Mouse (Mus musculus) embryonic facial prominence, embryonic 11.5 days (tissue): ENCODE data around the gene Il6st. TPM values are rescaled to one million over a fixed set of nuclear protein-coding genes. Genes with fewer than 3 reads are reported as not detected.
A peak's percentile ranks its signal among the peaks of the same experiment; 100 is the strongest.

Experiments
- ATAC-seq: fragments of 200-750 bp; cut with Nextera tagmentation; replicated peaks from 2 replicates; pipeline ENCODE4 v1.8.0; 2017; ENCODE audit warnings: low read depth; ENCODE audit not compliant: insufficient number of reproducible peaks, low FRiP score, low TSS enrichment
- DNase-seq: peaks from one replicate; pipeline ENCODE4 v3.0.0-alpha.2; 2015; ENCODE audit warnings: low spot score
- H3K27ac ChIP-seq: fragments of 300-500 bp; sonication (generic); replicated peaks from 2 replicates; pipeline ENCODE4 v1.5.1; 2014; ENCODE audit warnings: mild to moderate bottlenecking, low read depth, low read length, control low read depth
- H3K27me3 ChIP-seq: fragments of 300-500 bp; sonication (generic); 2 replicates; pipeline ENCODE4 v1.6.1; 2014; ENCODE audit warnings: mild to moderate bottlenecking, low read length, moderate library complexity, mixed read lengths; ENCODE audit not compliant: control insufficient read depth, insufficient read depth
- H3K36me3 ChIP-seq: fragments of 300-500 bp; sonication (generic); replicated peaks from 2 replicates; pipeline ENCODE4 v1.6.1; 2014; ENCODE audit warnings: low read depth, mild to moderate bottlenecking, low read length, moderate library complexity, mixed read lengths; ENCODE audit not compliant: control insufficient read depth, insufficient read depth
- H3K4me1 ChIP-seq: fragments of 300-500 bp; sonication (generic); 2 replicates; pipeline ENCODE4 v1.6.1; 2014; ENCODE audit warnings: low read length, mixed read lengths; ENCODE audit not compliant: control insufficient read depth, insufficient read depth
- H3K4me2 ChIP-seq: fragments of 300-500 bp; sonication (generic); 2 replicates; pipeline ENCODE4 v1.6.1; 2014; ENCODE audit warnings: low read depth, mild to moderate bottlenecking, control low read depth, low read length, moderate library complexity
- H3K4me3 ChIP-seq: fragments of 300-500 bp; sonication (generic); 2 replicates; pipeline ENCODE4 v1.5.1; 2014; ENCODE audit warnings: low read depth, low read length, control low read depth
- H3K9ac ChIP-seq: fragments of 300-500 bp; sonication (generic); replicated peaks from 2 replicates; pipeline ENCODE4 v1.6.1; 2014; ENCODE audit warnings: mild to moderate bottlenecking, control low read depth, low read length
- H3K9me3 ChIP-seq: fragments of 300-500 bp; sonication (generic); replicated peaks from 2 replicates; pipeline ENCODE4 v1.6.1; 2016; ENCODE audit warnings: mild to moderate bottlenecking, low read length, inconsistent platforms, mixed read lengths; ENCODE audit not compliant: control insufficient read depth
- WGBS: fragments of 180-500 bp; shearing (Covaris S2); extraction: QIAGEN DNeasy Blood & Tissue Kit; methylation state at CpG from one replicate; pipeline ENCODE4 v1.1.7; 2014; 5-methylcytosine and 5-hydroxymethylcytosine counted together
- polyA plus RNA-seq: library from polyadenylated mRNA; unstranded; fragments of >200 nt; fragmentation: Nextera tagmentation; extraction: Ambion mirVana; gene quantifications from 2 replicates; pipeline ENCODE4 v1.2.1, GENCODE M21; 2014

The Il6st gene
- polyA plus RNA-seq: 25.8 and 33.0 TPM in 2 replicates

GRCm38 (mm10) chr13:112463868-112464625 is at the start of gene Il6st:
Gene Il6st, plus strand, starts transcription at chr13:112464070.
- Histone ChIP-seq H3K9me3 (no peaks in the 10 kb centered on the region), H3K4me2 (peak within 1 kb of the TSS; percentile 69), H3K4me1 (no peaks in the 10 kb centered on the region), H3K27ac (no peak within 1 kb of the TSS; the same call in 1 of the 2 replicates), H3K9ac (peak within 1 kb of the TSS; percentile 93), H3K27me3 (no peaks in the 10 kb centered on the region), H3K36me3 (no peaks in the 10 kb centered on the region), H3K4me3 (peak within 1 kb of the TSS; percentile 78)
- DNase-seq (peak; percentile 96), ATAC-seq (peak; percentile 99)
- WGBS: under 1% methylated on average over 78 of the region's 85 CpGs

GRCm38 (mm10) chr13:112415896-112416295 is 48.0 kb upstream of the Il6st start:
- H3K27me3 ChIP-seq: no peaks in the 10 kb centered on the region
- no peaks in the 10 kb centered on the region for H3K9me3 ChIP-seq
- no peak overlapping the region for H3K4me2 ChIP-seq
- peak overlapping the region; percentile 57 for H3K27ac ChIP-seq
- no peak overlapping the region for H3K9ac ChIP-seq
- 75% methylated on average over 6 of the region's 6 CpGs for WGBS
- no peak overlapping the region for H3K4me3 ChIP-seq
- H3K36me3 ChIP-seq: no peaks in the 10 kb centered on the region
- H3K4me1 ChIP-seq: no peaks in the 10 kb centered on the region
- DNase-seq (no peak), ATAC-seq (no peak; the same call in 1 of the 2 replicates)

DNA sequence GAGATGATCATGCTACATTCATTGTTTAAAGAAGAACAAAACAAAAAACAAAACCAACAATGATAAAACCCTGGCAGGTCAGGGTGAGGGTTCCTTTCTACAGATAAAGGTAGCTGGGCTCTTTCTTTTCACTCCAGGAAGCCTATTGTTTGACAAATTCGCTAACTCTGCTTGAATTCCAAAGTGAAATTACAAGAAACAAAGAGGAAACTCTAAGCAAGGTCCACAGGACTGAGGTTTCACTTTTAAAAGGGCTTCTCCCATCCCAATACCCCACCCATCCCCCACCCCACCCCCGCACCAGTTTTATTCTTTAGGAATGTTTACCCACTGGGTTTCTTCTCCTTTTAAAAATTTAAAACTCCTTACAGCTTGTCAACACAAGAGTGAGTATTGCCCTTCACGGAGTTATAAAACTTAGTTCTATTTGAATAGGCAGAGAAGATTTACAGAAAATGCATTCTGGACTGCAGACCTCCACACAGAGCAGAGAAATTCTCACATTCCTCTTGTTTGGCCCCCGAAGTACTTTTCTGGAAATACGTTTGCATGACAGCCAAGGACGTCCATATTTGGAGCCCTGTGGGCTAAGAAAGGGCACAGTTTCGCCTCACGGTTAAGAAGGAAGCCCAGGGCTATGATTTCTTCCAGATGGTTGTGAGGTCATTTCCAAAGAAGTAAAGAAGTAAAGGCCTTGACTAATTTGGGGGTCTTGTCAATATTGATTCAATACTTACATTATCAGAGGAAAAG is 47.3 kb upstream of the Il6st start:
- WGBS: 9% methylated on average over 8 of the region's 8 CpGs
- Histone ChIP-seq H3K9ac (no peak overlapping the region; the same call in 1 of the 2 replicates), H3K4me3 (no peak overlapping the region), H3K4me1 (no peaks in the 10 kb centered on the region), H3K27me3 (no peaks in the 10 kb centered on the region), H3K27ac (peak overlapping the region; percentile 57), H3K36me3 (no peaks in the 10 kb centered on the region), H3K9me3 (no peaks in the 10 kb centered on the region), H3K4me2 (no peak overlapping the region)
- peak; percentile 82 for DNase-seq
- ATAC-seq: peak; percentile 53; the same call in 1 of the 2 replicates

GRCm38 (mm10) chr13:112417163-112417523 is 46.7 kb upstream of the Il6st start:
- H3K4me3 ChIP-seq: no peak overlapping the region
- WGBS: 17% methylated on average over 4 of the region's 4 CpGs
- H3K4me1 ChIP-seq: no peaks in the 10 kb centered on the region
- H3K4me2 ChIP-seq: no peak overlapping the region
- no peaks in the 10 kb centered on the region for H3K9me3 ChIP-seq
- no peaks in the 10 kb centered on the region for H3K27me3 ChIP-seq
- DNase-seq: peak; percentile 73
- H3K36me3 ChIP-seq: no peaks in the 10 kb centered on the region
- ATAC-seq: peak; percentile 61; the same call in 1 of the 2 replicates
- H3K27ac ChIP-seq: peak overlapping the region; percentile 57
- H3K9ac ChIP-seq: no peak overlapping the region

- Histone ChIP-seq H3K4me2 (no peak overlapping the region), H3K9me3 (no peaks in the 10 kb centered on the region), H3K4me3 (no peak overlapping the region), H3K36me3 (no peaks in the 10 kb centered on the region), H3K27ac (no peak overlapping the region), H3K4me1 (no peaks in the 10 kb centered on the region), H3K9ac (no peak overlapping the region), H3K27me3 (no peaks in the 10 kb centered on the region)
- ATAC-seq (no peak), DNase-seq (no peak)
- WGBS: 68% methylated on average over 2 of the region's 2 CpGs
These were observed 45.9 kb upstream of the Il6st start for GRCm38 (mm10) chr13:112417861-112418423.

DNA sequence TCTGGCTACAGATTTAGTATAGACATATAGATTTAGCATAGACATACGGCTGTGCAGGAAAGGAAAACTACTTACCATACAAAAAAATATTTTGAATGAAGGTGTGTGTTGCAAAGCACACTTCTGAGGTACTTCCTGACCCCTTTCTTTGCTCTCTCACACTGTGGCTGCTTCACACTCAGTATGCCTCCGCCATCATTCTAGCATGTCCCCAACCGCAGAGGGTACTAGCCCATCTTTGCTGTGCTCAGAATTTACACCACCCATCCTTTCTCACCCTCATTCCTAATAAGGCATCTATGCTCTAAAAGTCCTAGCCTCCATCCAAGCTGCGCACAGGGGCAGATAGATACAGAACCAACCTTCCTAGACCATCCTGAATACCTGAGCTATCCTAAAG is 45.3 kb upstream of the Il6st start:
- no peaks in the 10 kb centered on the region for H3K36me3 ChIP-seq
- no peak overlapping the region for H3K27ac ChIP-seq
- no peaks in the 10 kb centered on the region for H3K4me1 ChIP-seq
- H3K27me3 ChIP-seq: no peaks in the 10 kb centered on the region
- H3K9me3 ChIP-seq: no peaks in the 10 kb centered on the region
- no peak overlapping the region for H3K9ac ChIP-seq
- DNase-seq: no peak
- no peak overlapping the region for H3K4me2 ChIP-seq
- no peak overlapping the region for H3K4me3 ChIP-seq
- WGBS: 87% methylated on average over 4 of the region's 4 CpGs
- ATAC-seq: no peak

DNA sequence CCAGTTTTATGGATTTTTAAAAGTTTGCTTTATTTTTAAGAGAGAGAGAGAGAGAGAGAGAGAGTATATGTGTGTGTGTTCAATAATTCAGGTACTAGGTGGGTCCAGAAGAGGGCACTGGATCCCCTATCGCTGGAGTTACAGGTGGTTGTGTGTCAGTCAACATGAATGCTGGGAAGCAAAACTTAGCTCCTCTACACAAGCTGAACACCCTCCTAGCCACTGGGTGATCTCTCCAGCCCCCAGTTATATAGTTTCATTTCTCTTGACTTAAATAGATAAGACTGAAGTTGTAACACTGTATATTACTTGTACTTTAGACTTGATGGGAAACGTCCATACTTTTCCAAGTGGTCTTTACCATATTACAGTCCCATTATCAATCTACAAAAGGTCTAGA is 39.7 kb upstream of the Il6st start:
- Histone ChIP-seq H3K4me1 (no peaks in the 10 kb centered on the region), H3K36me3 (no peaks in the 10 kb centered on the region), H3K9ac (no peak overlapping the region), H3K27me3 (no peaks in the 10 kb centered on the region), H3K4me3 (no peak overlapping the region), H3K4me2 (no peak overlapping the region), H3K9me3 (no peaks in the 10 kb centered on the region), H3K27ac (no peak overlapping the region)
- ATAC-seq: no peak
- 85% methylated on average over 2 of the region's 2 CpGs for WGBS
- no peak for DNase-seq

- WGBS: 85% methylated on average over 7 of the region's 7 CpGs
These were observed 39.2 kb upstream of the Il6st start for GRCm38 (mm10) chr13:112424635-112425034.

More at GRCm38 (mm10) chr13:112424635-112425034, 39.2 kb upstream of the Il6st start:
- Histone ChIP-seq H3K27me3 (no peaks in the 10 kb centered on the region), H3K27ac (no peak overlapping the region), H3K36me3 (no peaks in the 10 kb centered on the region), H3K4me1 (no peaks in the 10 kb centered on the region), H3K4me2 (no peak overlapping the region), H3K4me3 (no peak overlapping the region), H3K9me3 (no peaks in the 10 kb centered on the region), H3K9ac (no peak overlapping the region)
- DNase-seq (no peak), ATAC-seq (no peak)
